Mouse (Mus musculus) forebrain, embryonic 14.5 days (tissue): Measurements from ENCODE around the gene Acta2. TPM values are rescaled to one million over a fixed set of nuclear protein-coding genes. Genes with fewer than 3 reads are reported as not detected.

Source experiments
- ATAC-seq: fragments of 200-750 bp; cut with Nextera tagmentation; 2 replicates; pipeline ENCODE4 v1.8.0; 2017; ENCODE audit warnings: mild to moderate bottlenecking, moderate library complexity
- DNase-seq: peaks from one replicate; pipeline ENCODE4 v3.0.0-alpha.2; 2015; ENCODE audit warnings: low spot score
- H3K27ac ChIP-seq: fragments of 300-500 bp; sonication (generic); 2 replicates; pipeline ENCODE4 v1.5.1; 2014; ENCODE audit warnings: low read depth, mild to moderate bottlenecking, control low read depth, low read length, moderate library complexity
- H3K27me3 ChIP-seq: fragments of 300-500 bp; sonication (generic); replicated peaks from 2 replicates; pipeline ENCODE4 v1.6.1; 2014; ENCODE audit warnings: low read length, control low read depth, mixed read lengths; ENCODE audit not compliant: control insufficient read depth, insufficient read depth
- H3K36me3 ChIP-seq: fragments of 300-500 bp; sonication (generic); 2 replicates; pipeline ENCODE4 v1.6.1; 2014; ENCODE audit warnings: low read length, control low read depth; ENCODE audit not compliant: control insufficient read depth, insufficient read depth
- H3K4me1 ChIP-seq: fragments of 300-500 bp; sonication (generic); 2 replicates; pipeline ENCODE4 v1.6.1; 2014; ENCODE audit warnings: antibody characterized with exemption, low read length, control low read depth; ENCODE audit not compliant: control insufficient read depth, insufficient read depth
- H3K4me2 ChIP-seq: fragments of 300-500 bp; sonication (generic); 2 replicates; pipeline ENCODE4 v1.6.1; 2014; ENCODE audit warnings: mild to moderate bottlenecking, control low read depth, low read length
- H3K4me3 ChIP-seq: fragments of 300-500 bp; sonication (generic); 2 replicates; pipeline ENCODE4 v1.5.1; 2014; ENCODE audit warnings: low read depth, low read length, control low read depth
- H3K9ac ChIP-seq: fragments of 300-500 bp; sonication (generic); 2 replicates; pipeline ENCODE4 v1.6.1; 2014; ENCODE audit warnings: mild to moderate bottlenecking, low read length, control low read depth, moderate library complexity
- H3K9me3 ChIP-seq: fragments of 300-500 bp; sonication (generic); replicated peaks from 2 replicates; pipeline ENCODE4 v1.6.1; 2016; ENCODE audit warnings: low read length, control low read depth, mixed read lengths; ENCODE audit not compliant: control insufficient read depth
- WGBS: fragments of 180-500 bp; shearing (Covaris S2); extraction: QIAGEN DNeasy Blood & Tissue Kit; methylation state at CpG from one replicate; pipeline ENCODE4 v1.1.7; 2014; 5-methylcytosine and 5-hydroxymethylcytosine counted together
- polyA plus RNA-seq: library from polyadenylated mRNA; unstranded; fragments of >200 nt; fragmentation: Nextera tagmentation; extraction: Ambion mirVana; gene quantifications from 2 replicates; pipeline ENCODE4 v1.2.1, GENCODE M21; 2014

Gene Acta2
- polyA plus RNA-seq, 1 experiment from 2014 or later: 9.9 TPM

DNA sequence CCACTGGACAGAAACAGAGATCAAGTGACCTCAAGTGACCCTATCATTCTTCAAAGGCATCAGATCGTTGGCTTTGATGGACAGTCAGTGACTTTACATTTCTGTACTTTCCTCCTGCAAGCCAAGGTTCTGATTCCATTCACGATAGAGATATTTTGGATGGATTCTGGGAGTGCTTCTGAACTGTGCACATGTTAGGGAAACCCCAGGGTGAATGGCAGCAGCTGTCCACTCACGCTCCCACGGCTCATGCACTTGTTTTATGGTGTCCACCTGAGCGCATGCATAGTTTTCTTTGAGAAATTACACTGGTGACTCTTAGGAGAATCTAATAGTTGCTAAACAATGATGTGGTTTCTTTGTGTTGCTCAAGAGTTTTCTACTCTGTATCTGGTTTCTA lies 759 bp upstream of the Acta2 start:
- Histone ChIP-seq H3K4me2 (no peak overlapping the region), H3K27me3 (no peaks in the 10 kb centered on the region), H3K36me3 (no peaks in the 10 kb centered on the region), H3K9me3 (no peaks in the 10 kb centered on the region), H3K9ac (no peak overlapping the region), H3K4me1 (no peaks in the 10 kb centered on the region), H3K27ac (no peak overlapping the region), H3K4me3 (no peak overlapping the region)
- DNase-seq: no peak
- WGBS: 89% methylated on average over 5 of the region's 5 CpGs
- ATAC-seq: no peak

DNA sequence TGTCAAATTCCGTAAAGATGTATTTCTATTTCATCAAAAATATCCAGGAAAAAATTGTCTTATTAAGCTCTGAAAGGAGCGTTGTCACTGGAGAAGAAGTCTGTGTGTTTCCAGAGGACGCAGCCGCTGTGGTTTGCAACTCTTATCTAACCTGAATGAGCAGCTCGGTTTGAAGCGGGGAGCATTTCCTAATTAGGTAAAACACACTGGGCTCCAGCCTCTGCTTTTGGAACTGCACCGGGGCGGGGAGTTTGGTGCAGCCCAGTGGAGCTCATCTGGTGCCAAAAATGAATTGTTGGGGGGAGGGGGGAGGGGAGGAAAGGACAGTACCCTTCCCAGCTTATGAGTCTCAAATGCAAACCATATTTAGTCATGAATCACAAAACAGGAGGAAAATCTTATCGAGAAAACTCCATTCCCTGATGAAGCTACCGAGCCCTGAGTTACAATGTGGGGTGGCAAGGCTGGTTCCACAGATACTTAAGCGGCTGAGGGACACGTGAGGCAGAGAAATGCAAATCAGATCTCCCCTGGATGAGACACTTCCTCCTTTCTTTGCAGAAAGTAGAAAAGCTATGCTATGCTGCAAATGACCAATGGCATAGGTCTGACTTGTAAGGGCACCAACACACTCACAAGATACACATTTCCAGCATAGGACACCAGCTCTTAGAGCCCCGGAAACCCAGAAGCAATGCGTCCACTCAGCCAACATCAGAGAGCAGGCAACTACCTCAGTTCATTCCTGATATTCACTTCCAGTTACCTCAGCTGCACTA lies 1.1 kb downstream of the Acta2 start:
- DNase-seq: peak; percentile 6
- Histone ChIP-seq H3K4me2 (no peak overlapping the region), H3K27ac (no peak overlapping the region), H3K27me3 (no peaks in the 10 kb centered on the region), H3K9me3 (no peaks in the 10 kb centered on the region), H3K4me3 (no peak overlapping the region), H3K36me3 (no peaks in the 10 kb centered on the region), H3K9ac (no peak overlapping the region), H3K4me1 (no peaks in the 10 kb centered on the region)
- no peak for ATAC-seq
- WGBS: 39% methylated on average over 14 of the region's 14 CpGs

DNA sequence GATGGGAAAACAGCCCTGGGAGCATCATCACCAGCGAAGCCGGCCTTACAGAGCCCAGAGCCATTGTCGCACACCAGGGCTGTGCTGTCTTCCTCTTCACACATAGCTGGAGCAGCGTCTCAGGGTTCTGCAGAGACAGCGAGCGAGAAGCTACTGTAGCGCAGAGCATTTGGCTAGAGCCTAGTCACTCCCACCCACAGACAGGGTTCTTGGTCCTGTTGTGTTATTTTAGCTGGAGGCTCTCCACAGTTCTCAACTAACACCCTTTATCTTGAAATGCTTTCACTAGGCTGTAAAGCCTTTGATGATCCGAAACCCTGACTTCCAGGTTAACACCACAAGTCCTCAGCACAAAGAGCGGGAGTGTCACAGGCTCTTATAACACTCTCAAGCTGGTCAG lies 2.9 kb downstream of the Acta2 start:
- Histone ChIP-seq H3K4me3 (no peak overlapping the region), H3K9ac (no peak overlapping the region), H3K4me1 (no peaks in the 10 kb centered on the region), H3K9me3 (no peaks in the 10 kb centered on the region), H3K27ac (no peak overlapping the region), H3K36me3 (no peaks in the 10 kb centered on the region), H3K27me3 (no peaks in the 10 kb centered on the region), H3K4me2 (no peak overlapping the region)
- 85% methylated on average over 9 of the region's 9 CpGs for WGBS
- no peak for ATAC-seq
- no peak for DNase-seq

DNA sequence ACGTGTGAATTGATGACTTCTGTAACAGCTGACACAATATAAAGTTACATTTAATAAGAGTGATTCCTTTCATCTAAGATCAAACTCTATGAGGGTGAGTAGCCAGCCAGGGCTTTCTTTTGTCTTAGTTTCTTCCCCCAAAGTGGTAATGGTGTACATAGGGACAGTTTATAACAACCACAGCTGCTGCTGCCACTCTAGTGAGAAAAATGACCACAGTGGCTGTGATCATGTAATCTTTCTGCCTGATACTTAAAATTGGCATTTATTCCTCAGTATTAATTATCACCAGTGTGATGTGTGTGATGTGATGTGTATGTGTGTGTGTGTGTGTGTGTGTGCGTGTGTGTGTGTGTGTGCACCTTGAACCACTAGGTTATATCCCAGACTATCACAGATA lies 3.5 kb downstream of the Acta2 start:
- Histone ChIP-seq H3K27ac (no peak overlapping the region), H3K36me3 (no peaks in the 10 kb centered on the region), H3K4me2 (no peak overlapping the region), H3K27me3 (no peaks in the 10 kb centered on the region), H3K4me3 (no peak overlapping the region), H3K9ac (no peak overlapping the region), H3K9me3 (no peaks in the 10 kb centered on the region), H3K4me1 (no peaks in the 10 kb centered on the region)
- no peak for ATAC-seq
- DNase-seq: no peak
- 78% methylated on average over 2 of the region's 2 CpGs for WGBS

DNA sequence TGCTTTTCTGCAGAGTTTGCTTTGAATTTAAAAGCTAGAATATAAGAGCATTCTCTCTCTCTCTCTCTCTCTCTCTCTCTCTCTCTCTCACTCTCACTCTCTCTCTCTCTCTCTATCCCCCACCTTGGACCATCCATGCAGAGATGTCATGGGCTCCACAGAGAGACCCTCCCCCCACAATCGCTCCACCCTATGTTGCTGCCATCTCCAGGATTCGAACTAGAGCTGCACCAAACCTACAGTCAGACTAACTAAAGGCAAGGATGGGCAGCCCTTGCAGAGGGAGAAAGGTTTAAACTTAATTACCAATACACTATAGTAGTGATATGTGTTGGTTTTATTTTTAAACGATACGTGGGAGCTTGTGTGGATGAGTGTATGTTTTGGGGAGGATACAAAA lies 4.8 kb downstream of the Acta2 start:
- H3K4me2 ChIP-seq: no peak overlapping the region
- ATAC-seq: no peak
- H3K36me3 ChIP-seq: no peaks in the 10 kb centered on the region
- H3K27me3 ChIP-seq: no peaks in the 10 kb centered on the region
- no peak overlapping the region for H3K27ac ChIP-seq
- DNase-seq: no peak
- H3K9me3 ChIP-seq: no peaks in the 10 kb centered on the region
- H3K9ac ChIP-seq: no peak overlapping the region
- no peak overlapping the region for H3K4me3 ChIP-seq
- H3K4me1 ChIP-seq: no peaks in the 10 kb centered on the region
- whole genome bisulfite sequencing: 88% methylated on average over 4 of the region's 4 CpGs

DNA sequence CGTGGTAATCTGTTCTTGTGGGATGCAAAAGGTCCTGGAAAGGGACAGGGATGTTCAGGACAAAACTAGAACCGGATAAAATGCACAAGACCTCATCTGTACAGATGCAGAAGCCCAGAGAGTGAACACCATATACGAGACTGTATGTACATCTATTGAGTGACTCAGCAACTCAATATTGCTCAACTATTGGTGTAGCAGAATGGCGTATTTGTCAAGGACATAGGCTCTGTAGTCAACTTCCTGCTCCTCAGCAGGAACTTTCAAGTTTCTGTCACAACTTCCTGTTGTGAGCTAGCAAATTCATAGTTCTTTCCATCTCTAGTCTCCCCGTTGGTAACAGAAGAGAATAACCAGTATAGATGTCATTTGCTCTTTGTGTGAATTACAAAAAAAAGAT lies 6.8 kb downstream of the Acta2 start:
- Histone ChIP-seq H3K27me3 (no peaks in the 10 kb centered on the region), H3K9me3 (no peaks in the 10 kb centered on the region), H3K4me1 (no peaks in the 10 kb centered on the region), H3K36me3 (no peaks in the 10 kb centered on the region), H3K27ac (no peak overlapping the region), H3K4me3 (no peak overlapping the region), H3K9ac (no peak overlapping the region), H3K4me2 (no peak overlapping the region)
- DNase-seq (no peak), ATAC-seq (no peak)
- 86% methylated on average over 5 of the region's 5 CpGs for WGBS

DNA sequence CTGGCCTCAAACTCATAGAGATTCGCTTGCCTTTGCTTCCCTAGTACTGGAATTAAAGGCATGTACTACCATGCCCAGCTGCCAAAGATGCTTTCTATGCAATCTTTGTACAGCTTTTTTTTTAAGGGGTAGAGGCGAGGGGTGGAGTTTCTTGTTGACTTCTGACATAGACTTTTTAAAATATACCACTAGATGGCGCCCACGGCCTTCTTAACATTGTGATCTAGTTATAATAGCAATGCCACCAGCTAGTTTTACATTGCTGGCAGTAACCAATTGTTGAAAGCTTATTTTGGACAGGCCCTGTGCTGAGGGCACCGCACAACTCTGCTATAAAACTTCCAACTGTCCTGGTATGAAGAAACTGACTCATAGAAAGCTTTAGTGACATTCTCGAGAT lies 11.3 kb downstream of the Acta2 start:
- DNase-seq: peak; percentile 91
- ATAC-seq: peak; percentile 77
- H3K36me3 ChIP-seq: no peaks in the 10 kb centered on the region
- 17% methylated on average over 6 of the region's 6 CpGs for WGBS
- H3K27ac ChIP-seq: no peak overlapping the region
- H3K4me3 ChIP-seq: no peak overlapping the region
- no peaks in the 10 kb centered on the region for H3K27me3 ChIP-seq
- no peaks in the 10 kb centered on the region for H3K9me3 ChIP-seq
- H3K9ac ChIP-seq: no peak overlapping the region
- H3K4me1 ChIP-seq: no peaks in the 10 kb centered on the region
- H3K4me2 ChIP-seq: no peak overlapping the region

DNA sequence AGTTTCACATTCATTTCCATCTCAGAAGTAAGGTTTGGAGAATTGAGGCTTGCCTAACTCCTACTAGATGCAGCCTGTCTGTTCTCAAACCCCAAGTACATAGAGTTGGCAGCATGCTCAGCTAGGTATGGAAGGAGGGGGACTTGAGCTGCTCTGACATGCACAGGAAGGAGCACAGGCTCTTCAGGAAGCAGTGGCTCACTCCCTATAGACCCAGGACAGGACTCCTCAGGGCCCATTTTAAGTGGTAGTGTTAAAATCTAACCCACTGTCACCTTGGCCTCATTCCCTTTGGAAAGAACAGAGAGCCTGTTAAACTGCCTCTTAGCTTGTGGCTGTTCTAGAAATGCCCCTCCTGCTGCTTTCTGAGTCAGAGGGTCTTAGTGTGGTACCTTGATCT lies 12.5 kb downstream of the Acta2 start:
- H3K9ac ChIP-seq: no peak overlapping the region
- H3K36me3 ChIP-seq: no peaks in the 10 kb centered on the region
- H3K9me3 ChIP-seq: no peaks in the 10 kb centered on the region
- DNase-seq: no peak
- no peak overlapping the region for H3K4me2 ChIP-seq
- no peaks in the 10 kb centered on the region for H3K27me3 ChIP-seq
- no peak overlapping the region for H3K4me3 ChIP-seq
- ATAC-seq: no peak
- H3K27ac ChIP-seq: no peak overlapping the region
- H3K4me1 ChIP-seq: no peaks in the 10 kb centered on the region

DNA sequence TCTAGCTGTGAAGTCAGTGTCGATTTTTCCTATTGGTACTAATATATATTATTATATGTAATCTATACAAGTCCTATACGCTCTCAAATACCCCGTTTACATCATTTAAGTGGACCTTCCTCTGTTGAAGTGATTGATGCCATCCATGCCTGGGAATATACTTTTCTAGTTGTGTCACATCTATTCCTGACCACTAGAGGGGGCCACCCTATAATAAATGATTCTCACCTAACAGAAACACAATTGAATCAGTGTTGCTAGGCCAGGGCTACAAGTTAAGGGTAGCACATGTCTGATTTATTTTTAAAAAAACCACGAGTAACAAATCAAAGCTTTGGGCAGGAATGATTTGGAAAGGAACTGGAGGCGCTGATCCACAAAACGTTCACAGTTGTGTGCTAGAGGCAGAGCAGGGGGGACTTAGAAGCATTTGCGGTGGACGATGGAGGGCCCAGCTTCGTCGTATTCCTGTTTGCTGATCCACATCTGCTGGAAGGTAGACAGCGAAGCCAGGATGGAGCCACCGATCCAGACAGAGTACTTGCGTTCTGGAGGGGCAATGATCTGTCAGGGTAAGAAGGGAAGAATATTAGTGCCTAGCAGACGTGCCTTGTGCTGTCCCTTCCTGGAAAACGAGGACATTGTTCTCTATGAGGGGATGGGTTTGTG lies 14.0 kb downstream of the Acta2 start:
- H3K27me3 ChIP-seq: no peaks in the 10 kb centered on the region
- no peak overlapping the region for H3K4me3 ChIP-seq
- H3K4me2 ChIP-seq: no peak overlapping the region
- H3K36me3 ChIP-seq: no peaks in the 10 kb centered on the region
- 64% methylated on average over 15 of the region's 15 CpGs for WGBS
- 0 out of 2 replicates have a peak, but pooled peaks have one; percentile 24 for ATAC-seq
- H3K27ac ChIP-seq: no peak overlapping the region
- no peaks in the 10 kb centered on the region for H3K4me1 ChIP-seq
- DNase-seq: peak; percentile 63
- H3K9ac ChIP-seq: no peak overlapping the region
- no peaks in the 10 kb centered on the region for H3K9me3 ChIP-seq
